In the genomic region with DNA sequence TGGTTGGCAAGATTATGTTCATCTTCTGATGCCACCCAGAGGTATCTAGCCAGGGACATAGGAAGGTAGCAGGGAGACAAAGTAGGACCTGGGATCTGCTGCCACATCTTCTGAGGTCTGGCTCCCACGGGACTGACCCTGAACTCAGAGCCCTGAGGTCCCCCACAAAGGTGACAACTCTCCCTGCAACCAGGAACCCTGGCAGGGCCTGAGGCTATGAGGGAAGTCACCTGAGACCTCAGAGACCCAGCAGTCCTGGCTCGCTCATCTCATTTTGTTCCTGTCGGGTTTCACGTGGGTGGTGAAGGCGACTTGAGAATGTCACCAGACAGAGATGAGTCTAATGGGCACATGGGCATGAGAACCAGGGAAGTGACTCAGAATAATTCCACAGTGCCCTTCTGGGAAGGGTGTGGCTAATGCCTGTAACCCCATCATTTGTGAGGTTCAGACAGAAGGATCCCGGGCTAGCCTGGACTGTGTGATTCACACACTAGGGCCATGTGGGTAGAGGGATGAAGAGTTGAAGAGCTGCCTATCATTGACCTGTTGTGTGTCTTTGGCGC, we compare ENCODE assay signal across 36 mouse cellular contexts. TPM values are rescaled to one million over a fixed set of nuclear protein-coding genes. Genes with fewer than 3 reads are reported as not detected.
"Had no signal": no experiment of that assay in that cellular context is flagged by ENCODE, and none has a peak within 500 bp of the region (broad histone marks: within the 10 kb centered on the region; RNA-seq: fewer than 3 reads in every experiment).

No protein-coding gene starts in this region.

- ATAC-seq: liver, embryonic 12.5 days; liver, postnatal 0 days; lung, postnatal 0 days; midbrain, embryonic 13.5 days; midbrain, embryonic 15.5 days; midbrain, embryonic 16.5 days had no signal

- DNase-seq: left cerebral cortex, postnatal 4 days; liver; liver, embryonic 13.5 days; liver, postnatal 0 days; lung, adult 18-20 months; lung, adult 2 months; lung, embryonic 14.5 days; lung, postnatal 10 days; lung, postnatal 14 days; lung, postnatal 36 days; lung, postnatal 4 days; midbrain, embryonic 14.5 days had no signal

- H3K4me3 ChIP-seq: limb, embryonic 10.5 days; limb, embryonic 12.5 days; limb, embryonic 13.5 days; limb, embryonic 15.5 days; liver, embryonic 12.5 days; liver, embryonic 13.5 days; liver, embryonic 15.5 days; lung, embryonic 15.5 days; midbrain, embryonic 10.5 days; midbrain, embryonic 12.5 days; midbrain, embryonic 13.5 days; midbrain, embryonic 15.5 days; myocyte; neural tube, embryonic 12.5 days; neural tube, embryonic 13.5 days had no signal

- H3K36me3 ChIP-seq: liver, embryonic 15.5 days; lung, embryonic 15.5 days; midbrain, embryonic 10.5 days; midbrain, embryonic 12.5 days; midbrain, embryonic 13.5 days; midbrain, embryonic 15.5 days; neural tube, embryonic 12.5 days; neural tube, embryonic 13.5 days had no signal

RNA-seq across cellular contexts. Expression of gene 9430097D07Rik, which starts 9.7 kb away (rescaled TPM):
- total RNA-seq: liver, adult 2 months; megakaryocyte progenitor cell, adult 5-6 weeks; megakaryocyte, adult 5-6 weeks; monocyte, adult 5-6 weeks had no signal
- polyA plus RNA-seq: limb, embryonic 12.5 days; limb, embryonic 15.5 days; liver, adult 2 months; liver, embryonic 11.5 days; liver, embryonic 12.5 days; liver, embryonic 13.5 days; liver, embryonic 15.5 days; liver, postnatal 0 days; lung, adult 2 months; lung, embryonic 14.5 days; lung, embryonic 16.5 days; lung, postnatal 0 days; macrophage had no signal

RNA-seq across cellular contexts. Expression of gene Pip5kl1, which starts 10.6 kb away (rescaled TPM):
- total RNA-seq: liver, adult 2 months; megakaryocyte progenitor cell, adult 5-6 weeks; monocyte, adult 5-6 weeks had no signal
- polyA plus RNA-seq: liver, adult 2 months; liver, embryonic 12.5 days; liver, embryonic 13.5 days; liver, embryonic 15.5 days; liver, embryonic 16.5 days; liver, postnatal 0 days; lung, postnatal 0 days; macrophage had no signal
